Mouse (Mus musculus): Measurements from ENCODE around the gene Dop1b.
"Not testable (repeated sequence)": the region's sequence is repeated elsewhere in the genome, so short reads cannot be mapped to it uniquely, and the experiment has no call there.

Gene Dop1b

DNA sequence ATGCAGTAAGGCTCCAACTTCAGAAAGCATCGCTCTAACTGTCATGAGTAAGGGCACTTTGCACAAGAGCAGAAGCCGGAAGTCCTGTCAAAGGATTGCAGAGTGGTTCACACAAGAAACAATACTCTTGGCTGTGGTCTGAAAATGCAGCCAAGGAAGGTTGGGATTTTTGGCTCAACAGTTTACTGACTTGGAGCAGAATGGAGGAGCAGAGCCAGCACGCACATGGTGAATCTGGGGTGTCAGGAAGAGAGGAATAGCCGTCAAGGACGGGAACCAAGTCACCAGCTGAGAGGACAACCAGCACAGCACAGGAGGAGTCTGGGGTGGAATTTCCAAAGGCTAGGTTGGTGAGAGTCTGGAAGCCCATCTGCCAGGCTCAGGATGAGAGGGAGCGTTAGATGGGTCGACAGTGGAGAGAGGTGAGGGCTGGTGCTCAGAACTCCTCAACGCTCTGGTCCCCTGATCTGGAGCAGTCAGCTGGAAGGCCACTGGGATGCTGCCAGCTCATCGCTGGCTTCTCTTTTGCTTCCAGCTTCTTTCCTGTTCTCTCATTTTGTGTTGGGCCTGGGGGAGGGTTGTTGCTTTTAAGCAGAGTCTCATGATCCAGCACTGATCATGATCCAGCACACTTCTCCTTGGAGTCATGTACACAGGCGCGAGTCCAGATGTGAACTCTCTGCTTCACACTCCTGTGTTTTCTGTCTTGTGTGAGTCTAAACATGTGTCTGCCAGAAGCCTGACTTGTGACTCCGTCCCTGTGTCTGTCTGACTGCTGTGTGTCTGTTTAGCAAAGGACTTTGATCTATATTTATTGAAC lies 85.5 kb downstream of the Dop1b start:
- ATAC-seq (ENCODE audit: low TSS enrichment), result peak; percentile 22; the same call in 1 of the 2 replicates

DNA sequence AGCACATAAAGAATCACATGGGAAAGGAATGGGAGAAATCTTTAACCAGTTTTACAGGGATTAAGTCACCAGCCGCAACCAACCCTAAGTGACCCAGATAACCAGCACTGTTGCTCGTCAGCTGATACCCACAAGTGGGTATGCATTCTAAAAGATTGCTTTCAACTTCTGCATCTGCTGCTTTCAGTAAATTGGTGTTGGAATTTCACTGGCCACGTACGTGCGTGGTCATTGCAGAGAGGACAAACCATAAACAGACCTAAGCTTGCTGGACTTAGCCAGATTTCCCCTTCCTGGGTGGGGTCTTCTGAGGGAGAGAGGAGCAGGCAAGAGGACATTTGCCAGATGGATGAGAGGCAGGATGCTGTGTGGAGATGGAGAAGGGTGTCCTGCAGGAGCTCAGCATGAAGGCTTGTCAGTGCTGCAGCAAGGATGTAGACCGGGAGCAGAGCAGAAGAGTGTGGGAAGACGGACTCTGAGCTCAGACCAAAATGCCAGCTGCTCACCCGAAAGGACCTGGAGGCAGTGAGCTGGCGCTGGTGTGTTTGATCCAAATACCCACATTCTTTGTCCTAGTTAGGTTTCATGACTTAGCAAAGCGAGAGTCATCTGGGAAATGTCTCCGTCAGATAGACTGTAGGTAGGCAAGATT lies 86.3 kb downstream of the Dop1b start:
- peak; percentile 85 for ATAC-seq (ENCODE audit: low TSS enrichment)

- peak; percentile 31 for ATAC-seq (ENCODE audit: low TSS enrichment)
Observed at GRCm38 (mm10) chr16:93798623-93799022, 86.9 kb downstream of the Dop1b start.

DNA sequence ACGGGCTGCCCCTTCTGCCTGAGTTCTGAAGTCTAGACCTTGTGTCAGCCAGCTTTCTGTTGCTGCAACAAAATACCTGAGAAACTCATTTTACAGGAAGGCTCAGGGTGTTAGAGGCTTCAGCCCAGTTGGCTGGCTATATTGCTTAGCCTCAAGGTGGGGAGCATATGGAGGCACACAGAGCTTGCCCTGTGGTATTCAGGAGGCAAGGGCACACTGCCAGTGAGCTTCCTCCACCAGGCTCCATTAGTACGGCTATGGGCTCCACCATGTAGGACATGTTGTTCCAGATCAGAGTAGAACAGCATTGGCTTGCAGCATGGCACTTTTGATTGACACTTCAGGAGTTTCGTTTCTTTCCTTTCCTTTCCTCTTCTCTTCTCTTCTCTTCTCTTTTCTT lies 87.4 kb downstream of the Dop1b start:
- no peak for ATAC-seq (ENCODE audit: low TSS enrichment)

DNA sequence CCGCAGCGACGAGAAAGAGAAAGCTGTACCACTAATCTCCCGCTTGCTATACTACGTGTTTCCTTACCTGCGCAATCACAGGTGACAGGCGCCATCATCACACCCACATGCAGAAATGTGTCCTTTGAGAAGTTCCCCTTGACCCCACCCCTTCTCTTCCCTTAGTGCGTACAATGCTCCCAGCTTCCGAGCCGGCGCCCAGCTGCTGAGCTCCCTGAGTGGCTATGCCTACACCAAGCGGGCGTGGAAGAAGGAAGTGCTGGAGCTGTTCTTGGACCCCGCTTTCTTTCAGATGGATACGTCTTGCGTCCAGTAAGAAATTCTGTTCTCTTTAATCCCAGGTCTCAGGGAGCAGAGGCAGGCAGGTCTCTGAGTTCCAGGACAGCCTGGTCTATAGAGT lies 88.2 kb downstream of the Dop1b start:
- no peak for ATAC-seq (ENCODE audit: low TSS enrichment)

DNA sequence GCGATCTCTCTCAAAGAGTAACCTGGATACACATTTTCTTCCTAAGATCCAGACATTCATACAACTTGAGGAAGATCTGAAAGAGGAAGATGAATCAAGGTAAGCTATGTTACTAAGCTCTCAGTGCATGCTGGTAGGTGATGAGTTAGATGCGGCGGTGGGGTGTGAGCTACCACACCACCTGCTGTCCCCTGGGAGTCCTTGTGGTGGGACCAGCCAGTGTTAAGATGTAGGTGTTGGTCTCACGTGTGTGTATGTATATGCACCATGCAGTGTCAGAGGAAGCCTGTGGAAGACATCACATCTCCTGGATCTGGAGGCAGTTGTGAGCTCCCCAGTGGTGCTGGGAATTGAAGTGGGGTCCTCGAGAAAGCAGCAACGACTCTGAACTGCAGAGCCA lies 95.5 kb downstream of the Dop1b start:
- ATAC-seq (ENCODE audit: low TSS enrichment), result no peak

GRCm38 (mm10) chr16:93807961-93808554 lies 96.4 kb downstream of the Dop1b start:
- peak; percentile 44 for ATAC-seq (ENCODE audit: low TSS enrichment)

DNA sequence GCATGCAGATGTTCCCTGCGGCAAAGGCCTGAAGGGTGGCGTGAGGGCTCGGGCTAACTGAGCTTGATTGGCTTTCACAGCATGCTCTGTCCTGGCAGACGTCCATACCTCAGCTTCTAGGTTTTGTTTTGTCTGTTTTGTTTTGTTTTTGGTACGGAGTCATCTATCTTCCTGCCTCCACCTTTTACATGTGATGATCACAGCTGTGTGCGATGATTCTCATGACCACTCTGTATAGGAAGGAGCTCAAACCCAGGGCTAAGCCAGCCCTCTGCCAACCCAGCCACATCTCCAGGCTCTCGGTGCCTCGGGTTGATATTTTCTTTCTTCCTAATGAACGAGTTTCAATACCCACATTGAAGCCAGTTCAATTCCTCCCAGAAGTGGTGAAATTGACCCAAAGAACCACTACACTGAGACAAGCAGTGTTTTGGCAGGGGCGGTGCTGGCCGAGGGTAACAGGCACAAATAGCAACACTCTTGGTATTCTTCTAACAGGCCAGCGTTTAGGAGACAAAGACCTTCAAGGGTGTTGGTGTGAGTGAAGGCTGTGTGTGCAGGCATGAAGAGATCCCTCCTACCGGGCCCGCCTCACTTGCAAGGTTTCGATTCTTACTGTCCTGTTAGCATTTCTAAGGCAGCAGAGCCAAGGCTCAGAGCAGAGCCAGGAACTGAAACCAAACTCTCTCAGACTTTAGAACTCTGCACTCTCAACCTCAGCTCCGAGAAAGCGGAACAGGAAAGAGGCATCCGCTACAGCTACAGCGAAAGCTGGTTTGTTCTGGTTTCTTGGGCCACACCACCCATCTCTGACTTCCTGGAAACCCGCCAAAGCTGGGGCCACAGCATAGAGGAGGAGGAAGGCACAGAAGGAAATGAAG lies 104.4 kb downstream of the Dop1b start:
- ATAC-seq (ENCODE audit: low TSS enrichment), result 0 out of 2 replicates have a peak, but pooled peaks have one; percentile 38

- ATAC-seq (ENCODE audit: low TSS enrichment), result no peak
Observed at GRCm38 (mm10) chr16:93816861-93817260, 105.2 kb downstream of the Dop1b start.

- no peak for ATAC-seq (ENCODE audit: low TSS enrichment)
Observed at GRCm38 (mm10) chr16:93817371-93817770, 105.7 kb downstream of the Dop1b start.

DNA sequence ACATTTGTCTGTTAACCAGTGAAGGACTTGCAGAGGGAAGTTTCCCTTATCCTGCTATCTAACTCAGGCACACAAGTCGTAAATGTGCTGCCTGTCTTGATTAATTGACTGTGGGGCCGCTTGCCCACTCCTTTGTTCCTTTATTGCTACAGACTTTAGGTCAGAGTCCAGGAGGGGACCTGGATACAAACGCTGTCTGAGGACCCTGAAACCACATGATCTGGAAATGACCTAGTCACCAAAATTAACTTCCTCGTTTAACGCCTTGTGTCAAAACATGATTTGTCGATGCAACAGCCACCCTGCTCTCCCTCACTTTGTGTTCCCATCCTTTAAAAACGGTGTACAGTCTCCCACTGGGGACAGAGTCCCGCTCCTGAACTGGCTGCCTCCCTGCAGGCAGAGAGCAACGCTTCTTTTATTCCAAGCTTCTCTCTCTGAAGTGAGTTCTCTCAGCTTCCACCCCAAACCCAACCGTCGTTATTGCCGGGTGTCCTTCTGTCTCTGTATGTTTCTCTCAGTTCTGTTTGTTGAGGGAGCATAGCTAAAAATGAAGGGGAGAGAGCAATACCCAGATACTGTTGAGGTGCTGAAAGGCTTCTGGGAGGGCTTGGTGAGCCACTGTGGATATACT lies 107.1 kb downstream of the Dop1b start:
- no peak for ATAC-seq (ENCODE audit: low TSS enrichment)

DNA sequence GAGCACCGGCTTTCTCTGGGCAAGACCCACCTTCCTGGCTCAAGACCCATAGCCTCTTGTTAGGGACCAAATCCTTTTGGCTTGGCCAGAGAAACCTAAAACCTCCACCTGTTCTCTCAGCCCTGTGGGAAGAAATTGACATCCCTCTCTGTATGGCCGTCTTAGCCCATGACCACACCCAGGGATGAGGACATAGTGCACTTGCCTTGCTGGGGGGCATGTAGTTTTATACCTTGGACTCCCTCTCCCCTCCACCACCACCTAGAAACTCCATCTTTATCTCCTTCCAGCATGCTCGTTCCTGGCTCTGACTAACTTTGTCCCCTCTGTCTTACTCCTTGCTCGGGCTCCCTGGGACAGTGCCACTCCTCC lies 107.6 kb downstream of the Dop1b start:
- no peak for ATAC-seq (ENCODE audit: low TSS enrichment)

GRCm38 (mm10) chr16:93820040-93820439 lies 108.3 kb downstream of the Dop1b start:
- ATAC-seq (ENCODE audit: low TSS enrichment), result no peak

DNA sequence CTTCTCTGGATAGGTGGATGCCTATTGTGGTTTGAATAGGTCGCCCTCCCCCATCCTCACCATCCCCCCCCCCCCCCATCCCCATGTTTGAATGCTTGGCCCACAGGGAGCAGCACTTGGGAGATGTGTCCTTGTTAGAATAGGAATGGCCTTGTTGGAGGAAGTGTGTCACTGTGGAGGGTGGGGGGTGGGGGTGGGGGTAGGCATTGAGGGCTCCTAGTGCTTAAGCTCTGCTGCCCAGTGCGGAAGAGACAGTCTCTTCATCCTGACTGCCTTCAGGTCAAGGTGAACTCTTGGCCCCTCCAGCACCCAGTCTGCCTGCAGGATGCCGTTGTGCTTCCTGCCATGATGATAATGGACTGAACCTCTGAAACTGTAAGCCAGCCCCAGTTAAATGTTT lies 110.0 kb downstream of the Dop1b start:
- ATAC-seq (ENCODE audit: low TSS enrichment), result no peak

- ATAC-seq (ENCODE audit: low TSS enrichment), result not testable (repeated sequence)
Observed at GRCm38 (mm10) chr16:93822433-93823225, 110.9 kb downstream of the Dop1b start.

- no peak for ATAC-seq (ENCODE audit: low TSS enrichment)
Observed at GRCm38 (mm10) chr16:93824799-93825198, 113.1 kb downstream of the Dop1b start.

DNA sequence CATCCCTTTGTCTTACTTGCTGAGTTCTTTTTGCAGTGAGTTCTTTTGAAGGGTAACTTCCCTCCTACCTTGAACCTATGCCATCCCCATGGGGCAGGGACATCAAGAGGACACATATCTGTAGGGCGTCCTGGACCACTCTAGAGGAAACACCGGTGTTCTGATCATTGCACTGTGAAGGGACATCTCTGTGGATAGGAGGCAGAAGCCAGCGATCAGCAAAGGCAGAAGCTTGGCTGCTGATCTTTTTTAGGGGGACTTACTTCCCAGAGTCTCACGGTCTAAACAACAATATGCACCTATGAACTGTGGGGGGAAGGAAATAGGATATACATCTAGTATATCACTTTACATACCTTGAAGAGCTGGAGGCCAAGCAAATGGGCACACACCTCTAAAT lies 113.8 kb downstream of the Dop1b start:
- ATAC-seq (ENCODE audit: low TSS enrichment), result no peak

GRCm38 (mm10) chr16:93826054-93826453 lies 114.3 kb downstream of the Dop1b start:
- ATAC-seq (ENCODE audit: low TSS enrichment), result no peak; the same call in 1 of the 2 replicates

DNA sequence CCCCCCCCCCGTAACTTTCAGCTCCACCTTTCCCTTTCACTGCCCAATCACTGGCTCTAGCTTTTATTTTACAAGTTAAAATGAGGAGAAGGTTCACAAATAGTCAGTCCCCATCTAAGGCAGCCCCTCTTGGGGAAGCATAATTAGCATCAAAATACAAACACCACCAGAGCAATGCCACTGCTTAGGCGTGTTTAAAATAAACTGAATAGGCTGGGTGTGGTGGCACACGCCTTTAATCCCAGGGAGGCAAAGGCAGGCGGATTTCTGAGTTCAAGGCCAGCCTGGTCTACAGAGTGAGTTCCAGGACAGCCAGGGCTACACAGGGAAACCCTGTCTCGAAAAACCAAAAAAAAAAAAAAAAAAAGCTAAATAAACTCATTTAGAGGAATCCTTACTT lies 114.8 kb downstream of the Dop1b start:
- ATAC-seq (ENCODE audit: low TSS enrichment), result not testable (repeated sequence)

DNA sequence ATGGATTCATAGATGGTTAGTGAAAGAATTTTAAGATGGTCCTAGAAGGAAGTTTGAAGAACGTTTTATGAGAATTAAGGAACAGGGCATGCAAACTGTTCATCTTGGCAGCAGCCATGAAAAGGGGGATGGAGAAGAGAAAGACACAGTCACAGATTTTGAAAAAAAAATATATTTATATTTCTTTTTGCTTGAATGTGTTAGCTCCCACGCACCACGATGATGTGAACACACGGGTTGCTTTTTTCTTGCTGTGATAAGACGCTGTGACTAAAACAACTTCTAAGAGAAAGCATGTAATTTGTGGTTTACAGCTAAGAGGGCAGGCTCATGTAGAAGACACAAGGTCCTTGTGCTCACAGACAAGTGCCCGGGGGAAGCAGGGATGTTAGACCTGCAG lies 115.2 kb downstream of the Dop1b start:
- peak; percentile 32; the same call in 1 of the 2 replicates for ATAC-seq (ENCODE audit: low TSS enrichment)

DNA sequence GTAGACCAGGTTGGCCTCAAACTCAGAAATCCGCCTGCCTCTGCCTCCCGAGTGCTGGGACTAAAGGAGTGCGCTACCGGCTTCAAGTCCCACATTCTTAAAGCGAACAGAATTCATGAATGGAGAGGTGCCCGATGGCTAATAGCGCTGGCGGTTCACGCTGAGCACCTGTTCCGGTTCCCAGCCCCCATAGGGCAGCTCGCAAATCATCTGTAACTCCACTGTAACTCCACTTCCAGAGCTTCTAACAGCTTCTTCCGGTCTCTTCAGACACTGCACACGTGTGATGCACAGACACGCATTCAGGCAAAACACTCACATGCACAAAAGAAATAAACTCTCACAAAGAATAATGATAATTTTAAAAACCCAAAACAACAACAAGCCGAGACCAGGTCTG lies 117.8 kb downstream of the Dop1b start:
- no peak for ATAC-seq (ENCODE audit: low TSS enrichment)
